Mouse (Mus musculus): Measurements from ENCODE around the gene Akr1b8.

DNA sequence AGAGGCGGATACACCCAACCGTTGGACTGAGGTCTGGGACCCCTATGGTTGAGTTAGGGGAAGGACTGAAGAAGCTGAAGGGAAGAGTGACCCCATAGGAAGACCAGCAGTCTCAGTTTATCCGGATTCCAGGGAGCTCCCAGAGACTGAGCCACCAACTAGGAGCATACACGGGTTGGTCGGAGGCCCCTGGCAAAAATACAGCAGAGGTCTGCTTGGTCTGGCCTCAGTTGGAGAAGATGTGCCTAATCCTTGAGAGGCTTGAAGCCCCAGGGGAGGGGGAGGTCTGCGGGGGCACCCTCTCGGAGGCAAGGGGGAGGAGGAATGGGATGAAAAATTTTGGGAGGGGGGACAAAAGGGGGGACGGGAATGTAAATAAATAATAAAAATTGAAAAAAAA is 29.5 kb downstream of the Akr1b8 start:
- TF ChIP-seq CTCF (IDR thresholded peaks at IDR 0.05; ENCODE audit: control insufficient read depth, insufficient read depth, insufficient read length) (no peak), MYOD1 (IDR thresholded peaks at IDR 0.05; ENCODE audit: control insufficient read depth, insufficient read length, low read depth) (no peak), USF1 (IDR thresholded peaks at IDR 0.05; ENCODE audit: low read depth) (no peak), MAX (IDR thresholded peaks at IDR 0.05) (no peak), MYOG (IDR thresholded peaks at IDR 0.05; ENCODE audit: control insufficient read depth, extremely low read depth, insufficient read length) (no peak)

Measured in C2C12 (cell line).